Mouse (Mus musculus) small intestine, adult 2 months (tissue): Measurements from ENCODE around the gene Klf13. TPM values are rescaled to one million over a fixed set of nuclear protein-coding genes. Genes with fewer than 3 reads are reported as not detected.
A peak's percentile ranks its signal among the peaks of the same experiment; 100 is the strongest.

Experiments
- H3K27ac ChIP-seq: fragments of 200-500 bp; 2 replicates; pipeline ENCODE4 v1.5.1; 2012; ENCODE audit warnings: low read depth, low read length, control low read depth, inconsistent platforms; ENCODE audit not compliant: insufficient read depth
- H3K27me3 ChIP-seq: fragments of 200-500 bp; 2 replicates; pipeline ENCODE4 v1.6.1; 2012; ENCODE audit warnings: mild to moderate bottlenecking, moderate library complexity, low read length, inconsistent platforms; ENCODE audit not compliant: control insufficient read depth, insufficient read depth
- H3K36me3 ChIP-seq: fragments of 200-500 bp; 2 replicates; pipeline ENCODE4 v1.6.1; 2012; ENCODE audit warnings: mild to moderate bottlenecking, low read length, control low read depth, inconsistent platforms; ENCODE audit not compliant: control insufficient read depth, insufficient read depth
- H3K4me1 ChIP-seq: fragments of 200-500 bp; 2 replicates; pipeline ENCODE4 v1.6.1; 2012; ENCODE audit warnings: low read length, inconsistent platforms, mixed read lengths; ENCODE audit not compliant: control insufficient read depth, insufficient read depth, insufficient read length
- H3K4me3 ChIP-seq: fragments of 200-500 bp; 2 replicates; pipeline ENCODE4 v1.5.1; 2012; ENCODE audit warnings: low read depth, mild to moderate bottlenecking, control low read depth, inconsistent platforms, low read length, moderate library complexity
- CTCF ChIP-seq: fragments of 200-500 bp; IDR thresholded peaks from 2 replicates; pipeline ENCODE4 v1.5.1; 2012; ENCODE audit warnings: low read depth, mild to moderate bottlenecking, control low read depth, inconsistent platforms, low read length, moderate library complexity, mixed read lengths; ENCODE audit not compliant: insufficient replicate concordance, insufficient read length; ENCODE audit errors: extremely low read depth
- POLR2A ChIP-seq: fragments of 200-500 bp; IDR thresholded peaks from 2 replicates; pipeline ENCODE4 v1.6.1; 2012; ENCODE audit warnings: low read depth, mild to moderate bottlenecking, control low read depth, inconsistent platforms, low read length, moderate library complexity
- WGBS: fragments of 180-500 bp; shearing (Covaris S2); methylation state at CpG from one replicate; pipeline ENCODE4 v1.1.7; 2018; 5-methylcytosine and 5-hydroxymethylcytosine counted together
- polyA plus RNA-seq: library from polyadenylated mRNA; depleted of rRNA; stranded (reverse); fragments of >200 nt; gene quantifications from 2 replicates; pipeline ENCODE4 v1.2.3, GENCODE M21; 2012

Klf13 gene
- polyA plus RNA-seq, 1 experiment = 55.1 TPM

- Histone ChIP-seq H3K4me1 (peaks cover 29% of the 10 kb centered on the region; the same call in 1 of the 2 replicates), H3K27ac (peak overlapping the region; percentile 37; the same call in 1 of the 2 replicates), H3K4me3 (no peak overlapping the region), H3K27me3 (no peaks in the 10 kb centered on the region), H3K36me3 (no peaks in the 10 kb centered on the region)
- TF ChIP-seq CTCF (no peak), POLR2A (no peak)
- 40% methylated on average over 11 of the region's 11 CpGs for WGBS
Measured at GRCm38 (mm10) chr7:63947514-63948487, 9.1 kb upstream of the Klf13 start.

- Histone ChIP-seq H3K4me3 (no peak overlapping the region), H3K36me3 (no peaks in the 10 kb centered on the region), H3K27ac (no peak overlapping the region), H3K4me1 (peaks cover 18% of the 10 kb centered on the region), H3K27me3 (no peaks in the 10 kb centered on the region)
- TF ChIP-seq CTCF (no peak), POLR2A (no peak)
- 64% methylated on average over 2 of the region's 2 CpGs for WGBS
Measured at GRCm38 (mm10) chr7:63943946-63944345, 5.2 kb upstream of the Klf13 start.

- no peak overlapping the region for H3K27ac ChIP-seq
- TF ChIP-seq CTCF (no peak), POLR2A (no peak)
- H3K4me1 ChIP-seq = peaks cover 6% of the 10 kb centered on the region
- no peaks in the 10 kb centered on the region for H3K36me3 ChIP-seq
- H3K27me3 ChIP-seq = no peaks in the 10 kb centered on the region
- H3K4me3 ChIP-seq = no peak overlapping the region
- 86% methylated on average over 4 of the region's 4 CpGs for WGBS
Measured at GRCm38 (mm10) chr7:63941501-63941900, 2.8 kb upstream of the Klf13 start.

GRCm38 (mm10) chr7:63941050-63941449 lies 2.3 kb upstream of the Klf13 start:
- TF ChIP-seq POLR2A (no peak), CTCF (no peak)
- Histone ChIP-seq H3K36me3 (no peaks in the 10 kb centered on the region), H3K27me3 (no peaks in the 10 kb centered on the region), H3K27ac (no peak overlapping the region), H3K4me1 (peaks cover 6% of the 10 kb centered on the region), H3K4me3 (no peak overlapping the region)
- WGBS = 85% methylated on average over 3 of the region's 3 CpGs

- H3K4me1 ChIP-seq = peaks cover 12% of the 10 kb centered on the region
- no peaks in the 10 kb centered on the region for H3K36me3 ChIP-seq
- no peaks in the 10 kb centered on the region for H3K27me3 ChIP-seq
- H3K27ac ChIP-seq = peak overlapping the region; percentile 98; the same call in 1 of the 2 replicates
- WGBS = 83% methylated on average over 5 of the region's 5 CpGs
- H3K4me3 ChIP-seq = no peak overlapping the region
- no peak for TF ChIP-seq POLR2A
- TF ChIP-seq CTCF = no peak
Measured at GRCm38 (mm10) chr7:63940321-63940720, 1.6 kb upstream of the Klf13 start.

GRCm38 (mm10) chr7:63939397-63939951 lies 759 bp upstream of the Klf13 start:
- WGBS = 1% methylated on average over 39 of the region's 39 CpGs
- Histone ChIP-seq H3K27me3 (no peaks in the 10 kb centered on the region), H3K4me3 (peak overlapping the region; percentile 82), H3K27ac (peak overlapping the region; percentile 98), H3K36me3 (no peaks in the 10 kb centered on the region), H3K4me1 (peaks cover 16% of the 10 kb centered on the region)
- TF ChIP-seq CTCF (peak; percentile 19; the same call in 1 of the 2 replicates), POLR2A (no peak)
